Mouse (Mus musculus): Measurements from ENCODE around the gene Doc2b.

- TF ChIP-seq POLR2AphosphoS5 (IDR thresholded peaks at IDR 0.05; ENCODE audit: insufficient replicate concordance, low read depth, low read length) = no peak
- TF ChIP-seq CTCF (IDR thresholded peaks at IDR 0.05; ENCODE audit: low read depth, low read length) = no peak
- TF ChIP-seq GATA1 (IDR thresholded peaks at IDR 0.05; ENCODE audit: borderline replicate concordance, low read length) = no peak
- no peak for TF ChIP-seq TAL1 (conservative IDR thresholded peaks at IDR 0.05; ENCODE audit: low read depth, low read length)
- TF ChIP-seq GATA2 (IDR thresholded peaks at IDR 0.05; ENCODE audit: borderline replicate concordance, low read depth, low read length) = no peak
Observed at GRCm38 (mm10) chr11:75796029-75796445, at the start of gene Doc2b.

Measured in G1E (cell line).